Mouse (Mus musculus): ENCODE data around the gene Zfp827.

Gene Zfp827

DNA sequence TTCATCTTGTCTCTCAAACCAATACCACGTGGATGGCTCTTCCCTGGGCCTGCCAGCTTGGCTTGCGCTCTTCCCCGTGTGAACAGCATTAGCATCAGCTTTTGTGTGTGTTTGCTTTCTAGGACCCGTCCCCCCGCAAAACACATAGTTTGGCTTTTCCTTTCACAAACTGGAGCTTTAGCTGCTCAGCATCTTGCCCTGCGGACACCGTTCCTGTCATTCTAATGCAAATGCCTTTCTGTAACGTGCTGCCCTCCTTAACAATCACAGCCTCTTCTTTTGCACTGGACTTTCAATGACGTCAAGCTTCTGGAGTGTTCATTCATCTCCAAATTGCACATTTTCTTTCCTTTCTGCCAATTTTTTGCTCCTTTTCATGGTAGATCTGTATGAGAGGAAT, 196.1 kb downstream of the Zfp827 start:
- no peak for DNase-seq (ENCODE audit: low read depth, low spot score)
- H3K27me3 ChIP-seq (ENCODE audit: control insufficient read depth, insufficient read depth, low read length, poor library complexity, severe bottlenecking), result no peaks in the 10 kb centered on the region
- no peaks in the 10 kb centered on the region for H3K36me3 ChIP-seq (ENCODE audit: control insufficient read depth, insufficient read depth, low read length, poor library complexity, severe bottlenecking)

DNA sequence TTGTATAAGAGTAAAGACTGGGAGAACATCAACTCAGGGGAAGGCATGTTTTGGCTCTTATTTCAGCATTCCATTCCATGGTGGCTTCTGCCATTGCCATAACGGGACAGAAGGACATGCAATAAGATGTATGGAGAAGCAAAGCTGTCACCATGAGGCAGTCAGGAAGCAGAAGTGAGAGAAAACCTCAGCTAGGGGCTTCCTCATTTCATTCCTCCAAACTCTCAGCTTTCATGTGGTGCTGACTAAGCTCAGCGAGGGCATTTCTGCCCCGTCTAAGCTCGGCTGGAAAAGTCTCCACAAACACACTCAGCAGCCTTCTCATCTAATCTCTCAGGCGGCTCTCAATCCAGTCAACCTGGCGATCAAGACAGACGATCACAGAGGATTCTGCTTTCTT, 197.3 kb downstream of the Zfp827 start:
- H3K36me3 ChIP-seq (ENCODE audit: control insufficient read depth, insufficient read depth, low read length, poor library complexity, severe bottlenecking), result no peaks in the 10 kb centered on the region
- DNase-seq (ENCODE audit: low read depth, low spot score), result peak; percentile 57

DNA sequence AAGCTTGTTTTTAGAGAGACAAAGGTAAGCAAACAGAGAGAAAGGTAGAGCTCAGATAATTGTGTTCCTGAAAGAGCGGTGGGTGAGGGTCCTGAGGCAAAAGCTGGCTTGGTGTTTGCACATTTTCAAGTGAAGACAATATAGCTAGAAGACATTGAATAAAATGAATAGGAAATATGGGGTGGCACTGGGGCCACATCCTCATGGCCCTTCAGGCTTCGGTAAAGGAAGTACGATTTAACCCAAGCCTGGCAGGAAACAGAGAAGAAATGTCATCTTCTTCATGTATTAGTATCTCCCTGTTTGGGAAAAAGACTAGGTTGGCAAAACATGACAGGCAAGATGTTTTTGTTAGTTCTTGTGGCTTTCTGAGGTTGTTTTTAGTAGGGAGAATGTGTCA, 197.8 kb downstream of the Zfp827 start:
- H3K36me3 ChIP-seq (ENCODE audit: control insufficient read depth, insufficient read depth, low read length, poor library complexity, severe bottlenecking), result no peaks in the 10 kb centered on the region
- DNase-seq (ENCODE audit: low read depth, low spot score), result no peak
- no peaks in the 10 kb centered on the region for H3K27me3 ChIP-seq (ENCODE audit: control insufficient read depth, insufficient read depth, low read length, poor library complexity, severe bottlenecking)

More for the DNA sequence above, 197.3 kb downstream of the Zfp827 start:
- no peaks in the 10 kb centered on the region for H3K27me3 ChIP-seq (ENCODE audit: control insufficient read depth, insufficient read depth, low read length, poor library complexity, severe bottlenecking)

DNA sequence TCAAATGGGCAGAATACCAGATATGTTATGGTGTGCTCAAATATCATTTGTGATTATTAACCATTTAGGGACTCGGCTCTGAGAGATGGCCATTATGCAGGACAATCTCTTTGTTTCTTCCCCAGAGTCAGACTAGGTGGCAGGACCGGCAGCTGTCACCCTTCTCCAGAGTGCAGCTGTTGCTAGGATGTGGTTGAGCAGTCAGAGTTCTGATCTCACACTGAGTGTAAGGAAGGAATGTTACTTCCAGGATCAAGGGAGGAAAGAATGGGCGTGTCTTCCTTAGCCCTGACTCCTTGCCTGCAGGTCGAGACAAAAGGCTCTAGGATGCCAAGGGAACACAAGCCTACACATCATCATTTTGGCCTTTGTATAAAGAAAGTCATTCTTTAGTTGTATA, 199.0 kb downstream of the Zfp827 start:
- H3K27me3 ChIP-seq (ENCODE audit: control insufficient read depth, insufficient read depth, low read length, poor library complexity, severe bottlenecking), result no peaks in the 10 kb centered on the region
- DNase-seq (ENCODE audit: low read depth, low spot score), result no peak

DNA sequence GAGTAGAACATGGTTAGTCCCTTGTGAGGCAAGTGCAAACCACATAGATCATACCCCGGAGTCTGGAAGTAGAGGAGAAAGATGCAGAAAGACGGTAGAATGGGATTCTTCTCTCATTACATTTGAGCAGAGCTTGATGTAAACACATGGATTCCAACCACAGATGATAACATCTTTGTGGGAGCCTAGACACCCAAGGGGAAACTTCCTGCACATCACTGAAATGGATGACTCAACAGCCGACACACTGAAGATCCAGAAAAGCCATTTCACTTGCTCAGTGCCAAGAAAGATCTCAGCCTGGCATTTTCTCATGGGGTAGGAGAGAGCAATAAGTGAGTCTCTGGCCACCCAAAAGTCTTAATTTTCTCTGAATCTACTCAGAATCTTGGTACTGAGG, 199.7 kb downstream of the Zfp827 start:
- Histone ChIP-seq H3K36me3 (ENCODE audit: control insufficient read depth, insufficient read depth, low read length, poor library complexity, severe bottlenecking) (no peaks in the 10 kb centered on the region), H3K27me3 (ENCODE audit: control insufficient read depth, insufficient read depth, low read length, poor library complexity, severe bottlenecking) (no peaks in the 10 kb centered on the region)
- no peak for DNase-seq (ENCODE audit: low read depth, low spot score)

More for the DNA sequence above, 199.0 kb downstream of the Zfp827 start:
- no peaks in the 10 kb centered on the region for H3K36me3 ChIP-seq (ENCODE audit: control insufficient read depth, insufficient read depth, low read length, poor library complexity, severe bottlenecking)

DNA sequence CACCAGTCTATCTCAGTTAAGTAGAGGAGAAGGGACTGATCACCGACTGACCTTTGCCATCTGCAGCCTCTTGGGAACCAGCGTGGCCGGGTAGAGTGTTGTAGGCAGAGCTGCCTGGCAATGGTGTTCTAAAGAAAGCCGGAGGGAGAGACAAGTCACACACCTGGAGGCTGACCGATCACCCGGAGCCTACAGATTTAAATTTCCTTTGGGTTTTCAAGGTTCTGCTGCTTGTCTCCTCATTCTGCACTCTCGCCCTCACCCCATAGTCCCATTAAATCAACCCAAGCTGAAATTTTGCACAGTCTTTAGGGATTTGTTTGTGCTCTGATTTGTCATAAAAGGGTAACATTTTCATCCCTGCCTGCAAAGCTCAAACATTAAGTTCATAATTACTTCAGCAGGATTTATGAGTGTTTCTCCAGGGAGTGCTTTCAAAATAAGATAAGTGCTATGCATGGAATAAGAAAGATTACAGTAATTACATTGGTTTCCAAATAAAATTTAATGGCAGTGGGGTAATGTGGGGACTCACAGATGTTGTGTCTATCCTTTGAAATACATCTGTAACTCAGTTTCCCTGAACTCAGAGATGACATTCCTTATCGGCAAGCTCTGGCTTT, 201.1 kb downstream of the Zfp827 start:
- H3K36me3 ChIP-seq (ENCODE audit: control insufficient read depth, insufficient read depth, low read length, poor library complexity, severe bottlenecking), result no peaks in the 10 kb centered on the region
- DNase-seq (ENCODE audit: low read depth, low spot score), result no peak
- H3K27me3 ChIP-seq (ENCODE audit: control insufficient read depth, insufficient read depth, low read length, poor library complexity, severe bottlenecking), result no peaks in the 10 kb centered on the region

DNA sequence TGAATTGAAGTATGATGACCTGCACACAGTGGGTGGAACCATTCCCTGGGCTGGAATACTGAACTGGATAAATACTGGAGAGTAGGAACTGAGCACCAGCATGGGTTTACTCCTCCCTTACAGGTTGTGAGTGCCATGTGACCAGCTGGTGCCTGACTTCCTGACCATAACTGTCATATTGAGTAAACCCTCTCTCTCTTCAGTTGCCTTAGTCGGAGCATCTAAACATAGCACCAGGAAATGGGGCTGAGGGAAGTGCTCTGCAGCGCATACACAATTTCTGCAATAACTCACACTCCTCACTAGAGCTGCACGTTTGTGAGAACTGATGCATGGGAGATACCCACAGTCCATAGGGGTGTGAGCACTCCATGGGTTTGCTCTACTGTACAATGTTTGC, 211.1 kb downstream of the Zfp827 start:
- Histone ChIP-seq H3K27me3 (ENCODE audit: control insufficient read depth, insufficient read depth, low read length, poor library complexity, severe bottlenecking) (no peaks in the 10 kb centered on the region), H3K36me3 (ENCODE audit: control insufficient read depth, insufficient read depth, low read length, poor library complexity, severe bottlenecking) (no peaks in the 10 kb centered on the region)
- DNase-seq (ENCODE audit: low read depth, low spot score), result no peak

DNA sequence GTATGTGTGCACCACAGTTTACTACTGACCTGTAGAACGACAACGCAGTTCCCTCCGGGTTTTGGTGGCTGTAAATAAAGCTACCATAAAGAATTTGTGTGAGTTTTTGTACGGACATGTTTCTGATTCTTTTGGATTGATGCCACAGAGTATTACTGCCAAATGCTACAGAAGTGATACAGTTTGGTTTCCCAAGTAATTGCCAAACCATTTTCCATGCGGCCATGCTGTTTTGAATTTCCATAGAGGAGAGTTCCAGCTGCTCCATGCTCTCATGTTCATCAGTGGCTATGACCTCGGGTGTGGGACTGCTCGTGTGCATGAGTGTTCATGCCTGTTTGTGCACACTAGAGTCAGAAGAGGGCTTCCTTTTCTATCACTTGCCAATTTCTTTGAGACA, 211.8 kb downstream of the Zfp827 start:
- no peaks in the 10 kb centered on the region for H3K27me3 ChIP-seq (ENCODE audit: control insufficient read depth, insufficient read depth, low read length, poor library complexity, severe bottlenecking)
- H3K36me3 ChIP-seq (ENCODE audit: control insufficient read depth, insufficient read depth, low read length, poor library complexity, severe bottlenecking), result no peaks in the 10 kb centered on the region
- DNase-seq (ENCODE audit: low read depth, low spot score), result no peak
